Mouse (Mus musculus): ENCODE data around the gene Sptbn4. TPM values are rescaled to one million over a fixed set of nuclear protein-coding genes. Genes with fewer than 3 reads are reported as not detected.

The Sptbn4 gene
- total RNA-seq, 2 experiments from 2014 or later = 0.07 to 0.13 TPM

DNA sequence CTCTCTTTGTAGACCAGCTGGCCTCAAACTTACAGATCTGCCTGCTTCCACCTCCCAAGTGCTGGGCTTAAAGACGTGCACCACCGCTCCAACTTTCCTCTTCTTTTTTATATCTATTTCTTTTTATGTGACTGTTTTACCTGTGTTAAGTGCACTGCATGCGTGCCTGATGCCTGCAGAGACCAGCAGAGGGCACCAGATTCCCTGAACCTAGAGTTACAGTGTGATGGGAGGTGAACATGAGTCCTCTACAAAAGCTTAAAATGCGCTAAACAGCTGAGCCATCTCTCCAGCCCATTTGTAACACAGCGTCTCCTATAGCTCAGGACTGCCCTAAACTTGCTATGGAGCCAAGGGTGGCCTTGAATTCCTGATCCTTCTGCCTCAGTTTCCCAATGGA is 9.9 kb downstream of the Sptbn4 start:
- peak; percentile 76 for ATAC-seq (ENCODE audit: poor library complexity, severe bottlenecking)

DNA sequence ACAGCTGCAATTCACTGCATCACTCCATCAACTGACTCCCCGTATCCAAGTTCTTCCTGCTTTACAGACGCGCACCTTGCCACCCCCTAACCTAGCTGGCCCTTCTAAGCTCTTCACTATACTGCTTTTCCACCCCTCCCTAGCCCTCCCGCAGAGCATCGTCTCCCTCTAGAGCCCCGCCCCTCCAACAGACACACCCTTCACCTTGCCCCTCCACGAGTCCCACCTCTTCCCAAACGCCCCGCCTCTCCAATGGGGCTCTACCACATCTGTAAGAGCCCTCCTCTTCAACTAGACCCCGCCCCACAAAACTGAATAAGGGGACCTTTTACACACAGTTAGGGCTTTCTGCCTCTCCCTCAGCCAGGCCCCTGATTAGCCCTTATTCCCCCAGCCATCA is 13.7 kb downstream of the Sptbn4 start:
- ATAC-seq (ENCODE audit: poor library complexity, severe bottlenecking) = no peak

DNA sequence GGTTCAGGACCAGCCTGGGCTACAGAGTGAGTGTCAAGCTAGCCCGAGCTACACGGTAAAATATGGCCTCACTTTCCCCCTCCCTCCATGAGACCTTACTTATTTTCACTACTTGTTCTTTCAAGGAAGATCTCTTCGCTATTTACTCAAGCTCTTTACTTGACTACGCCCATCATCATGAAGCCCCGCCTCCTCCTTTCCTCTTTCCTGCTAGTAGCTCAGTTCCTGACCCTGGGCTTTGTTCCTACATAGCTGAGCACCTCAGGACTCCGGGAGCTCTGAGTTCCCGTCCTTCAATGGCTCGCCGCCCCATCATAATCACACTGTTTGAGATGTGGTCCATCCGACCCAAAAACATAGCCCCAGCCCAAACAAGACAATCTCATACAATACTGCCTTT is 14.1 kb downstream of the Sptbn4 start:
- ATAC-seq (ENCODE audit: poor library complexity, severe bottlenecking) = no peak

DNA sequence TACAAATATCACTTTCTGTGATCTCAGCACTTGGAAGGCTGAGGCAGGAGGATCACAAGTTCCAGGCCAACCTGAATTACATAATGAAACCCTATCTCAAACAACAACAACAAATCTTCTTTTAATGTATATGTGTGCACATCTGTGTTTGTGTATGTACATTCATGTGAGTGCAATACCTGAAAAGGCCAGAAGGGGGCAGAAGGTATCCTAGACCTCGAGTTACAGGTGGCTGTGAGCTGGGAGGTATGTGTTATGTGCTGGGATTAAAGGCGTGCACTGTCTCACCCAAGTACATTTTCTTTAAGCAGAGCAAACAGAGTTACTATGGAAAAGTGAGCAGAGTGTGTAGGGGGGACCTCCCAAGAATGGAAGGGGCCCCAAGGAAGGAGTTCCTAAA is 18.4 kb downstream of the Sptbn4 start:
- ATAC-seq (ENCODE audit: poor library complexity, severe bottlenecking) = no peak

DNA sequence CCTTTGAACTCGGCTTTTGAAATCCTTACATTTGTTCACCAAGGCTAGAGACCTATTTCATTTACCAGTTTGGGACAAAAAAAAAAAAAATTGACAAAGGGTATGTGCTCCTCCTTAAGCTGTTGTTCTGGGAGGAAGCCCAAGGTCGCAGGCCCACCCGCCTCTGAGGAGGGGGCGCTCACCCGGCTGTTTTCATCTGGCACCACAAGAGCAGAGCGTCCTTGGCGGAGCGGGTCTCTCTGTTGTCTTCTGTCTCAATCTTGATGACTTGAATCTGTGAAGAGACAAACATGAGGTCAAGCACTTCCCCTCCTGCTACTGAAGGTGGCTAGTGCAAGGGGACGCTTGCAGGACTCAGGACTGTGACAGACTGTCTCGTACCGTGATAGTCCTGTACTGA is 19.5 kb downstream of the Sptbn4 start:
- ATAC-seq (ENCODE audit: poor library complexity, severe bottlenecking) = no peak

DNA sequence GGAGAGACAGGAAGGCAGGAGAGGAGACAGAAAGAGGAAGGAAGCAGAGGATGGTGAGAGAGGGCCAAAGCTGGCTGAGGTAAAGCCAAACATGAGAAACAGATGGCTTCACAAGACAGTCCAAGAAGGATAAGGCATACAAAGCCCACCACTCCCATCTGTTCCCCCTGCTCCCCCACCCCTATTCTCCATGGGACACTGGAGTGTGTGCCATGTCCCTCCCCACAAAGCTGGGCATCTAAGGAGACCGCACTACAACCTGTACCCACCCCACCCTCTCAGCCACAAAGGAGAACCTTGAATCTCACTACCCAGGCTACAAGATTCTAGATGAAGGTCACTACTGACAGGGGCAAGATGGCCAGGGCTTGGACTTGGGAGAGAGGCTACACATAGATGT is 20.1 kb downstream of the Sptbn4 start:
- no peak for ATAC-seq (ENCODE audit: poor library complexity, severe bottlenecking)

DNA sequence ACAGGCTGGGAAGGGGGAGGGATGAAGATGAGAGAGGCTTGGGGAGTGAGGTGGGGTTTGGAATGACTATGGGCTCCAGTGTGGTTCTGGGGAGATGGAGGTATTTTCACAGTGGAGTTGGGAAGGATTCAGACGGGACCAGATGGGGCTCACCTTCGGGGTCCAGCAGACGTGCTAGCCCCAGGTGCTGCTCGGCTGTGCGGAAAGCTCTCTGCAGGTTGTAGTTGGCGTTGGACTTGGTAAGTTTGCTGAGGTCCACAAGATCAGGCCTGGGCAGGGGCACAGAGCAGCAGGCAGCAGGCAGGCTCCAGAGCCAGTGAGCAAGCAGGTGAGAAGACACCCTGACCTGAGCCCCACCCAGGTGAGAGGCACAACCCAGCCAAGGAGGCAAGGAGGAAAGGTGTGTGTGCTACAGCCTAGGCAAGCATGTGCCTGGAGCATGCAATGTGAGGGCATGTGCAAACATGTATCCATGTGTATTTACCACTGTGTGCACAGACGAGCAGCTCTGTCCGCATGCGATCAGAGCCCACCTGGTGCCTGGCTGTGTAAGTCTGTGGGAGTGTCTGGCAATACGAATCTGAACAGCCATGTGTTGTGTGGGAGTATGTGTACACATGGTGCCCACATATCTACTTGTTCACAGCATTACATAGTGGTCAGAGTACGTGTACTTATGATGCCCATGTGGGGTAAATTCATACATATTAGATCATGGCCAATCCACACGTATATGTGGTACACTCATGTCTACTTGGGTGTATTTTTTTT is 23.7 kb downstream of the Sptbn4 start:
- ATAC-seq (ENCODE audit: poor library complexity, severe bottlenecking) = no peak

DNA sequence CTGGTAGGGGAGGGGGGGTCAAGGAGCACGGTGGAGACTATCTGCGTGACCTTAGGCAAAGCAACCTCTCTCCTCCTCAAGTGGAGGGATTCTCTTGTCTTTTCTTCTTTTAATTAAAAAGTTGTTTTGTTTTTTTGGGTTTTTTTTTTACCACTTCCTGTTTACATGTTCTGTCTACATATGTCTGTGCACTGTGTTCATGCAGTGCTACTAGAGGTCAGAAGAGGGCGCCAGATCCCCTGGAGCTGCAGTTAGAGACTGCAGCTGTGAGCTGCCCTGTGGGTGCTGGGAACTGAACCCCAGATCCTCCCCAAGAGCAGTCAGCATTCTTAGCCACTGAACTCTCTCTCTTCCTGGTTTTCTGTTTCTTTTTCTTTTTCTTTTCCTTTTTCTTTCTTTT is 28.4 kb downstream of the Sptbn4 start:
- ATAC-seq (ENCODE audit: poor library complexity, severe bottlenecking) = no peak

DNA sequence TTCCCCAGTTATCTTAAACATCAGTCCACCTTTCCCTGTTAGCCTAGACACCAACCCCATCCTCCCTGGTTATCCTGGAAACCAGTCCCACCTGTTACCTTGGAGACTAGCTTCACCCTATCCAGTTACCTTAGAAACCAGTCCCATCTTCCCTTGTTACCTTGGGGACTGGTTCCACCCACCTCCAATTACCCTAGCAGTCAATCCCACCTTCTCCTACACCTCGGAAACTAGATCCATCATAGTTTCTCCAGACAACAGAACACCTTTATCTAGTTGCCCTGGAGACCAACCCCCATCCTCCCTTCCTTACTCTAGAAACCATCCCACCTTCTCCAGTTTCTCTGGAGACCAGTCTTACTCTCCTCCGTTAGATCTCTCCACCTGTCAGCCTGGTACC is 30.3 kb downstream of the Sptbn4 start:
- ATAC-seq (ENCODE audit: poor library complexity, severe bottlenecking) = no peak

DNA sequence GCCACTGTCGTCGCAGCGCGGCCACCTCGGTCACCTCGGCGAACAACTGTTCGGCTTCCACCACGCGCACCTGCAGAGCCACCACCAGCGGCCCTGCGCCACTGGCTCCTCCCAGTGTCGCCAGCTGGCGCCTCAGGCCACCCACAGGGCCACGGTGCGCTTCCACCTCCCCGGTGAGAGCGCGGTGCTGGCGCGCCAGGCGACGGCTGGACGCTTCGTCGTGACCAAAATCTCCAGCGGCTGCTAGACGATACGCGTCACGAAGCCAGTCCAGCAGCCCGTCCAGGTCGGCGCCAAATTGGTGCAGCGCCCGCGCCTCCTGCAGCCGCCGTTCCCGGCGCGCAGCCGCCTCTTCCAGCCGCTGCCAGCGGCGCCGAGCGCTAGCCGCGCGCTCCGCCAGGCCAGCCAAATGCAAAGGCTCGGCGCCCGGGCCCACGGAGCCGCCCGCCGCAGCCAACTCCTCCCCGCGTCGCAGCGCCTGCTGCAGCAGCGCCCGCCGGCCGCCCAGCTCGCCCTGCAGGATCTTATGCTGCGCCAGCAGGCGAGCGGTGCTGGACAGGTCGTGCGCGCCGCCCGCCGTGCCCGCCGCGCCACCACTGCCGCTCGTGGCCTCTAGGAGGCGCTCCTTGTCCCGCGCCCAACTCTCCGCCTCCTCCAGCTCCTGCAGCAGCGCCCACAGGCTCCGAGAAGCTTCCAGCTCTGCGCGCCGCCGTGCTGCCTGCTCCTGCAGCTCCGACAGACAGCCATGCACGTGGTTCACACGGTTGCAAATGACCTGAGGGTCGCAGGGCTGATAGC is 38.9 kb downstream of the Sptbn4 start:
- ATAC-seq (ENCODE audit: poor library complexity, severe bottlenecking) = peak; percentile 86

DNA sequence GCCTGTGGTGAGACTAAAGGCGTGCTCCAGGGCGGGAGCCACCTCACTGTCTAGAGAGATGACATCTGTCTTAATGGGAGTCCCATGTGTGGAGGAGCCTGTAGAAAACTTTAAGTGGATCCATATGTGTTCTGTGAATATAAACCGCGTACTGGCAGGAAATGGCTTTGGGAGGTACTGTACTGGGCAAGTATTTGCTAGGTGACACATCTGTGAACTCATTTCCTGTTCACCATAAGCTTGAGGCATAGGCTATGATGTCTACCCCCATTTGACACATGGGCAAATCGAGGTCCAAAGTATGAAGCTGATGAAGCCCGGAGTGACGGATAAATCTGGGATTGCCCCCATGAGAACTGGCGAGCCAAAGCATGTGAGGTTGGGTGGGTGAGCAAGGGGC is 39.7 kb downstream of the Sptbn4 start:
- no peak for ATAC-seq (ENCODE audit: poor library complexity, severe bottlenecking)

DNA sequence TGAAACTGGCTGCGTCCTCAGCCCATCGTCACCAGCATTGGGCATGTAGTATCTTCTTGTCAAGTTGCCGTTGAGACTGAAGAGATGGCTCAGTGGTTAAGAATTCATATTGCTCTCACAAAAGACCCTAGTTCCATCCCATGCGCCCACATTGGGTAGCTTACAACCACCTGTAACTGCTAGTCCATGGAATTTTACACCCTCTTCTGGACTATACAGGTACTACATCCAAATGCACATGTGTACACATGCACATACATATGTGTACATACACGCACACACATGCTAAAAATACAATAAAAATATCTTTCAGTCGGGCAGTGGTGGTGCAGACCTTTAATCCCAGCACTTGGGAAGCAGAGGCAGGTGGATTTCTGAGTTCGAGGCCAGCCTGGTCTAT is 41.0 kb downstream of the Sptbn4 start:
- ATAC-seq (ENCODE audit: poor library complexity, severe bottlenecking) = no peak

DNA sequence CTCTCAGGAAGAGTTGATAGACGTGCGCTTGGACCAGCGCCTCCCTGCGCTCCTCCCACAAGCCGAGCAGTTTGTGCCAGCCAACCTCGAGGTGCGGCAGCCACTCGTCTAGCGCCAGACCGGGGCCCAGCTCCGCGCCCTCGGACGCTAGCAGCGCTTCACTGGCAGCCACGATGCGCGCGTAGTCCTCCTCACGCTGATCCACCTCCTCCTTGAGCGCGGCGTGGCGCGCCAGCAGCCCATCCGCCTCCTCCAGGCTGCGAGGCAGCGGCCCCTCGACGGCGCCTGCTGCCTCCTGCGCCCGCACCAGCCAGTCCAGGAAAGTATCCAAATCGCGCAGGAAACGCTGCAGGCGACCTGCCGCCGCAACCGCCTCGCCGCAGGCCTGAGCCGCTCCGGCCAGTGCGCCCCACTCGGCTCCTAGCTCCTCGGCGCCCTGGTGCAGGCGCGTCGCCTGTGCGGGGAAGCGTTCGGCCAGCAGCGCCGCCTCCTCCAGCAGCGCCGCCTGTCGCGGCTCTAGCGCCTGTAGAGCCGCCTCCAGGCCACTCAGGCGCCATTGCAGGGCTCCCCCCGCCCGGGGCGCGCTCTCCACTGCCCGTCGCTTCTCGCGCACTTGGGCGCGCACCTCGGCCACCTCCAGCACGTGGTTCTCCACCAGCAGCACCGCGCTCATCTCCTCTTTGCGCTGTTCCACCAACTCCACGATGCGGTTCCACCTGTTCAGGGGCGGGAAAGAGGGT is 43.1 kb downstream of the Sptbn4 start:
- ATAC-seq (ENCODE audit: poor library complexity, severe bottlenecking) = no peak

DNA sequence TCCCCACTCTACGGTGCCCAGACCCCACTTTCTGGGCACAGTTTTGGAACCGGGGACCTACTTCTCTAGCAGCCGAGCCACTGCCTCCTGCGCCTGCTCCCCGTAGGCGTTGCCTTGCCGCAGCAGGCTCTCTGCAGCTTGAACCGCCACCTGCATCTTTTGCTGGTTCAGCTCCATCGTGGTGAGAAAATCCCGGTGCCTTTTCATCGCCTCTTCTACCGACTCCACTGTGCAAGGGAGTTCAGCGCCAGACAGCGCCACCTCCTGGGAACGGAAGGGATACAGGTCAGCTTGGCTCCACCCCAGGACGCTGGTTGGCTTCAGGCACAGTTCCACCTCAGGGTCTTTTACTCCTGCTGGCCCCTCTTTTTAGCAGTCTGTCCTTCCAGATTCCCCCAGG is 44.8 kb downstream of the Sptbn4 start:
- ATAC-seq (ENCODE audit: poor library complexity, severe bottlenecking) = peak; percentile 60; the same call in 1 of the 2 replicates

DNA sequence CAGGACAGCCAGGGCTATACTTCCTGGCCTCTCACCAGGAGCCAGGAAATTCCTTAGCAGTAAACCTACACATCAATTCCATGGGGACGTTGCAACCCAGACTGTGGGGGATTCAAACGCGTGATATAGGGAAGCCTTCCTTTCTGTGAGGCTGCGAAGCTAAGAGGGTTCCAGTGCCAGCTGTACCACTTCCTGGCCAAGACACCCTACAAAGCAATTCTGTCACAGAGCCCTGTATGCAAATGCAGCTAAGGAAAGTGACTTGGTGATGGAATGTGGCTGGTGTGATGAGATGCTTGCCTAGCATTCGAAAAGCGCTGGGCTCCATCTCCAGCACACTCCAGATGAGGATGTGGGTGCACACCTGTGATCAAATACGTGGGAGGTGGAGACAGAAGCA is 46.9 kb downstream of the Sptbn4 start:
- ATAC-seq (ENCODE audit: poor library complexity, severe bottlenecking) = no peak

DNA sequence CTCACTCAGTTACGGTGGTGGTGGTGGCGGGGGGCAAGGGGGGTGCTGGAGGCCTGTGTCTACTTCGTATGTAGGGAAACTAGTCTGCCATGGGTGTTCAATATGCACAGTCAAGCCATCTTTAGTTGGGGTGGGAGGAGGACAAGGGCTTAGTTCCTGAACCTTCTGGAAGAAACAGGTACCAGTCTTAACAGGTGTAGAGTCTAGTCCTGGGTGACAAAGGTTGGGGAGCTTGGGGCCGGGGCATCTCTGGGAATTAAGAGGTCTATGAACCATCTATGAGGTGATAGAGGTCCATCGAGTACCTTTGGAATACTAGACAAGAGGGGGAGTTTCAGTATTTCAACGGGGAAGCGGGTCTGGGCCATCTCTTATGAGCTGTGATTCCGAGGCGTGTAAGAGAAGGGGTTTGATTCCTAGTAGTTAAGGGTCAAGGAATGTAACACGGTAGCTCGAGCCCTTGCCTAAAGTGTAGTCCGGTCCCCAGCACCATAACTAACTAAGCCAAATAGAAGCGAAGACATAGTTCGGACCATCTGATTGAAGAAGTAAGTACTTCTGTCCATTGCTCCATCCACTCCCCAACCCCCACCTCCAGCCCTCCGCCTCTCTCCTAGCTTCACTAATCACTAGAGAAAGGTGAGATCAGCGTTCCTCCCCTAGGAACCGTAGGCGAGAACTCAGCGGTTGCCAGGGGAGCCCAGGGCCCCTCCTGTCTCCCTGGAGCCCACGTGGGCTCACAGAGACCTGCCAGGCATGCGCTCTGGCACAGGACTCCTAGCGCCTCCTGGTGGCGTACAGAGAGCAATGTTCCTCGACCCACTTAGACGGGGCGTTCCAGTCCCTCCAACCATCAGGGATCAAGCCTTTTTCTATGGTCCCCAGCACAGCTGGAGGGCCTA is 50.2 kb downstream of the Sptbn4 start:
- peak; percentile 89 for ATAC-seq (ENCODE audit: poor library complexity, severe bottlenecking)

DNA sequence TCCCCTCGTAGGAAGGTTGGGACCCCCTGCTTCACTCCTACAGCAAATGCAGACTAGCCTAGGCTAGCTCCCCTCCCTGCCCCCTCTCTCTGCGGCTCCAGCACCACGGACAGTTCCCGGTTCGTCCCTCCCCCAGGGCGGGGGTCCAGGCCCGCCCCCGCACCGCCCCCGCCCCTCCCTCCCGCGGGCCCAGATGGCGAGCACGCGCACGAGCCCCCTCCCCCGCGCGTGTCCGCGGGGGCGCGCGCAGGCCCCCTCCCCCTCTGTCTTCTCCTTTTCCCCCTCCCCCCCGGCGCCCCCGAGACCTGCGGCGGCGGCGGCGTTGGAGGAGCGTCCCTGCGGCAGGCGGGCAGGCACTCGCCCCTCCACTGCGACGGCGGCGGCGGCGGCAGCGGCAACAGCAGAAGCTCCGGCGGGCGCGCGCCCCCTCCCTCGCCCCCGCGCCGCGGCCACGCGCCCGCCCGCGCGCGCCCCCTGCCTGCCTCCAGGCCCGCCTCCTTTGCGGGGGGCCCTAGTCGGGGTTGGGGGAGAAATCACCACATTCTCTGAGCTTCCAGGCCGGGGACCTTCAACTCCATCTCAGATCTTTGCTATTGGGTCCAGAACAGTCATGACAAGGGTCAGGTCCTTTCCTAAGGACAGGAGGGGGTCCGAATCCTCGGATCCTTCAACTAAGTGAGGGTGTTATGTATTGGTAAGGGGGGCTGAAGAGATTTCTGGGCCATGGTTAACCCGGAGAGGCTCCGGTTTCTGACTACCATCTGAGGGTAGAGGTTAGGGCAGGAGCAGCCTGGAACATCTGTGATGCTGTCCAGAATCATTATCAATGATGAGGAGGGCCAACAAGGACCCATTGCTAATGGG is 51.1 kb downstream of the Sptbn4 start:
- ATAC-seq (ENCODE audit: poor library complexity, severe bottlenecking) = no peak

DNA sequence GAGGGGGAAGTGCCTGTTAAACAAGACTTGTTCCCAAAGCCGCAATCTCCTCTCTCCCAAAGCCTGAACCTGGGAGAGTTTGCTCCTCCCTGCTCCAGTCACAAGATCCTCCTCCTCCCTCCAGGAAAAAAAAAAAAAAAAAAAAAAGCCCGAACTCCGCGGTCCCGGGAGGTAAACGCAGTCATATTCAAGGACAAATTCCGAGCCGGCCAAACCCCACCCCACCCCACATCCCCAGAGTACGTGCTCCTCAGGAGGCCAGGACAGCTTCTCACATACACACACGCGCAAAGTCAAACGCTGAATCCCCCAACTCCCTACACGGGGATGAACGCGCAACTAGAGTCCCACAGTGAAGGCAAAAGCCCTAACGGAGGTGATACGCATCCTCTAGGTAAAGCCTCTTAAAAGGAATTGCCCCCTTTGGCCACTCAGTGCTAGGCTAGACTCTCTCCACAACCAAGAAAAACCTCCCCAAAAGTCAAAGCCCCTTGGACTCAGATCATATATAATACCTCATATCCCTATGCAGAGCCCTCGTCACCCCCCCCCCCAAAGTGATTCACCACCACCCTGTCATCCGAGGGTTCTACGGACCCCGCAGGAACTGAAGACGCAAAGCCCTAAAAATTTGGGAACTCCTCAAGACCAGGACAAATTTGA is 51.8 kb downstream of the Sptbn4 start:
- ATAC-seq (ENCODE audit: poor library complexity, severe bottlenecking) = no peak

DNA sequence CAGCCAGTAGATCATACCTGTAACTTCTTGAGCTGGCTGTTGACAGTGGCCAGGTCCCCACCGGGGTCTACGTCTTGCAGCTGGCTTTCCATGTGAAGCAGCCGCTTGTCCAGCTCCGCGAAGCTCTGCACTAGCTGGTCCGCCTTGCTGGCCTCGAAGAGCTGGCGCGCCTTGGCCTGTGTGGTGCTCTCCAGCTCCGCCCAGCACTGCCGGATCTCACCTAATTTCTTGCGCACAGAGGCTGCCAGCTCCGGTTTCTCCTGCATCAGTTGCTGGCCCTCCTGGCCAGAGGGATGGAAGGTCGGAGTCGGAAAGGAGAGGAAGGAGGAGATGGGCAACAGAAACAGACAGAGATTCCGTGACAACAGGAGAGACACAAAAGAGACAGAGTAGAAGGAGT is 56.1 kb downstream of the Sptbn4 start:
- ATAC-seq (ENCODE audit: poor library complexity, severe bottlenecking) = no peak
